Mouse (Mus musculus): Measurements from ENCODE around the gene Srbd1. TPM values are rescaled to one million over a fixed set of nuclear protein-coding genes. Genes with fewer than 3 reads are reported as not detected.

Gene Srbd1
- polyA plus RNA-seq, 1 experiment, result 42.5 TPM

DNA sequence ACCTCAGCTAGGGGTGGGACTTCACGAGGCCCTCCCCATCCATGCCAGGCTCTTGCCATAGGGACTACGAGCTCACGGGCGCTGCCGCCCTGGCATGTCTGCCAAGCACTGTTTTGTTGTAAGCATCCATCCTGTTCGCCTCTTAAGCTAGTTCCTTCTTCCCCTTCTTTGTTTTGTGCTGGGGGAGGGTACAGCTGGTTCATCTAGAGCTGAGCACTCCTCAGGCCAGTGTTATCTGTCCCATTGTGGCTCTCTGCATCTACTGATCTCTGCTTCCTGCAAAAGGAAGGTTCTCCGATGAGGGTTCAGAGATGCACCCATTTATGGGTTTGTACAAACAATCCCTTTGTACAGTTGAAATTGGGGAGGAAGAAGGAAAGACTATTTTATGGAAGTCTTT, 31.7 kb upstream of the Srbd1 start:
- Histone ChIP-seq H3K27ac (ENCODE audit: insufficient read depth, low read length) (no peak overlapping the region), H3K9me3 (replicated peaks; ENCODE audit: control insufficient read depth, insufficient read depth, low read length, poor library complexity, severe bottlenecking) (no peaks in the 10 kb centered on the region), H3K36me3 (ENCODE audit: control insufficient read depth, insufficient read depth, low read length, poor library complexity, severe bottlenecking) (no peaks in the 10 kb centered on the region), H3K4me1 (ENCODE audit: control insufficient read depth, insufficient read depth, low read length) (no peaks in the 10 kb centered on the region), H3K27me3 (ENCODE audit: control insufficient read depth, insufficient read depth, low read length, poor library complexity, severe bottlenecking) (no peaks in the 10 kb centered on the region), H3K9ac (ENCODE audit: low read depth, poor library complexity, severe bottlenecking) (no peak overlapping the region), H3K4me3 (ENCODE audit: low read depth, low read length) (no peak overlapping the region)
- TF ChIP-seq EP300 (IDR thresholded peaks at IDR 0.05; ENCODE audit: insufficient read depth, low read depth, low read length), result no peak

DNA sequence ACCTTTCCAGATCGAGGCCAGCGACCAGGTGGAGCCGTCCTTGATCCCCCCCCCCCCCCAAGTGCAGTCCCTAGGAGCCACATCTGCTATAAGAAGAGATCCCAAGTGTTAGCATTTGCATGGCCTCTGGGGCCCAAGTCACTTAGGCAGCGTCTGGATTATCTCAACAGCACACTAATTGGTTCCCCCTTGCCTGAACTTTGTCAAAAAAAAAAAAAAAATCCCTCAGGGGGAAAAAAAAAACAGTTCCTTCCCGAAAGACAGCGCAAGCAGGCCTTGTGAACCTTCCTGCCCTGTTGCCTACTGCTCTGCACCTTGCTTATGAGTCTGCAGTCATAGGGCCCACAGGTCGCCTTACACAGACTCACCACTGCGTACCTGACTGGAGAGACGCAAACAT, 30.5 kb upstream of the Srbd1 start:
- Histone ChIP-seq H3K9me3 (replicated peaks; ENCODE audit: control insufficient read depth, insufficient read depth, low read length, poor library complexity, severe bottlenecking) (no peaks in the 10 kb centered on the region), H3K27me3 (ENCODE audit: control insufficient read depth, insufficient read depth, low read length, poor library complexity, severe bottlenecking) (no peaks in the 10 kb centered on the region), H3K9ac (ENCODE audit: low read depth, poor library complexity, severe bottlenecking) (no peak overlapping the region), H3K4me1 (ENCODE audit: control insufficient read depth, insufficient read depth, low read length) (no peaks in the 10 kb centered on the region), H3K36me3 (ENCODE audit: control insufficient read depth, insufficient read depth, low read length, poor library complexity, severe bottlenecking) (no peaks in the 10 kb centered on the region), H3K27ac (ENCODE audit: insufficient read depth, low read length) (no peak overlapping the region), H3K4me3 (ENCODE audit: low read depth, low read length) (no peak overlapping the region)
- no peak for TF ChIP-seq POLR2A (IDR thresholded peaks at IDR 0.05; ENCODE audit: insufficient read depth, low read length)
- TF ChIP-seq CTCF (IDR thresholded peaks at IDR 0.05; ENCODE audit: low read depth, low read length), result no peak
- no peak for TF ChIP-seq EP300 (IDR thresholded peaks at IDR 0.05; ENCODE audit: insufficient read depth, low read depth, low read length)

DNA sequence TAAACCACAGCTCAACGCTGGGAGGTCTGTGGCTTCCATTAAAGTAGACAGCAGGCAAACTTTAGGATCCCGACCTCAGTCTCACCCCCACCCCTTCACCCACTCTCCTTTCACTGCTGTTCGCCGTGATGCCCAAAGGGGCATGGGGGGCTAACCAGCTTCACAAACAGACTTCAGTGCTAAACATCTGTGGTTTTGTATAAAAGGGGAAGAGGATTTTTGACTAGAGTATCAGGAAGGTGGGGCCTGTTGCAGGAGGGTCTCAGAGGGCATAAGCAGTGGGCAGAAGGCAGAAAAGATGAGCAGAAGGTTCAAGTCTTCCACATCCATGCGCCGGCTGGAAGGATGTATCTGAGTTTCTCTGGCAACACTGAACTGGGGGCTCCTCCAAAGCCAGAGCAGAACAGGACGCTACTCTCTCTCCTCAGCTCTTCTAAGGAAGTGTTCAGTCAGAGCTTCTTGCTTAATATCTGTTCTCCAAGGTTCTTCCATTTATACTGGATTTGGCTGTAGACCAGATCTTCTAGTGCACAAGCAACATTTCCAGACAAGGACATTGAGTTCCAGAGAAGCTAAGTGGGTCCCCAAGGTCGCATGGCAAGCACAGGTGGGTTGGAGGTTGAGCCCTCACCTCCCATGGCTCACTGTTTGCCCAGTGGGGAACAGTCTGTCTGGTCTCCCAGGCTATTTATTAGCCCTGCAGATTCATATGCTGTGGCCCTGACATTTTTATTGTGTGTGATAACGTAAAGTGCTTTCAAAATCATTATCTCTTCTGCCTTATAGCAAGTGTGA, 25.4 kb upstream of the Srbd1 start:
- Histone ChIP-seq H3K4me3 (ENCODE audit: low read depth, low read length) (no peak overlapping the region), H3K4me1 (ENCODE audit: control insufficient read depth, insufficient read depth, low read length) (no peaks in the 10 kb centered on the region), H3K9ac (ENCODE audit: low read depth, poor library complexity, severe bottlenecking) (no peak overlapping the region), H3K27ac (ENCODE audit: insufficient read depth, low read length) (no peak overlapping the region), H3K9me3 (replicated peaks; ENCODE audit: control insufficient read depth, insufficient read depth, low read length, poor library complexity, severe bottlenecking) (no peaks in the 10 kb centered on the region), H3K27me3 (ENCODE audit: control insufficient read depth, insufficient read depth, low read length, poor library complexity, severe bottlenecking) (peaks cover 3% of the 10 kb centered on the region), H3K36me3 (ENCODE audit: control insufficient read depth, insufficient read depth, low read length, poor library complexity, severe bottlenecking) (no peaks in the 10 kb centered on the region)
- TF ChIP-seq POLR2A (IDR thresholded peaks at IDR 0.05; ENCODE audit: insufficient read depth, low read length) (no peak), CTCF (IDR thresholded peaks at IDR 0.05; ENCODE audit: low read depth, low read length) (no peak), EP300 (IDR thresholded peaks at IDR 0.05; ENCODE audit: insufficient read depth, low read depth, low read length) (no peak)

DNA sequence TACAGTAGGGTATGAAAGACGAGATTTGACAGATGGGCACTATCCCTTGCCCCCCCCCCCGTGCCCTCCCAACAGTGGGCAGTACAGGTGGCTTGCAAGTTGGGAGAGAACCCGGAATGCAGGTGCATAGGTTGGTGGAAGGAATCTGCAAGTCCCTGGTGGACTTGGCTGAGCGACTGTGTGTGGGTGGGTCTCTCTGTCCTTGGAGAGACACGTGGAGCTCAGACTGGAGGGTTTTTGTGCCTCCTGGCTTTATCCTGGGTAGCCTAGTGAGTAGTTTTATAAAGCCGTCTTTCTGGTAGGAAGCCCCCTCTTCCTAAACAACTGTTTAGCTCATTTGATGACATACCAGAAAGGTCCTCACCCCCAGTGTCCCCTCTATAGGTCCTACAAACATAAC, 24.1 kb upstream of the Srbd1 start:
- Histone ChIP-seq H3K9me3 (replicated peaks; ENCODE audit: control insufficient read depth, insufficient read depth, low read length, poor library complexity, severe bottlenecking) (no peaks in the 10 kb centered on the region), H3K9ac (ENCODE audit: low read depth, poor library complexity, severe bottlenecking) (no peak overlapping the region), H3K27me3 (ENCODE audit: control insufficient read depth, insufficient read depth, low read length, poor library complexity, severe bottlenecking) (peaks cover 3% of the 10 kb centered on the region), H3K4me3 (ENCODE audit: low read depth, low read length) (peak overlapping the region; percentile 86), H3K27ac (ENCODE audit: insufficient read depth, low read length) (no peak overlapping the region), H3K4me1 (ENCODE audit: control insufficient read depth, insufficient read depth, low read length) (no peaks in the 10 kb centered on the region), H3K36me3 (ENCODE audit: control insufficient read depth, insufficient read depth, low read length, poor library complexity, severe bottlenecking) (no peaks in the 10 kb centered on the region)
- TF ChIP-seq EP300 (IDR thresholded peaks at IDR 0.05; ENCODE audit: insufficient read depth, low read depth, low read length), result no peak
- no peak for TF ChIP-seq POLR2A (IDR thresholded peaks at IDR 0.05; ENCODE audit: insufficient read depth, low read length)
- TF ChIP-seq CTCF (IDR thresholded peaks at IDR 0.05; ENCODE audit: low read depth, low read length), result no peak

DNA sequence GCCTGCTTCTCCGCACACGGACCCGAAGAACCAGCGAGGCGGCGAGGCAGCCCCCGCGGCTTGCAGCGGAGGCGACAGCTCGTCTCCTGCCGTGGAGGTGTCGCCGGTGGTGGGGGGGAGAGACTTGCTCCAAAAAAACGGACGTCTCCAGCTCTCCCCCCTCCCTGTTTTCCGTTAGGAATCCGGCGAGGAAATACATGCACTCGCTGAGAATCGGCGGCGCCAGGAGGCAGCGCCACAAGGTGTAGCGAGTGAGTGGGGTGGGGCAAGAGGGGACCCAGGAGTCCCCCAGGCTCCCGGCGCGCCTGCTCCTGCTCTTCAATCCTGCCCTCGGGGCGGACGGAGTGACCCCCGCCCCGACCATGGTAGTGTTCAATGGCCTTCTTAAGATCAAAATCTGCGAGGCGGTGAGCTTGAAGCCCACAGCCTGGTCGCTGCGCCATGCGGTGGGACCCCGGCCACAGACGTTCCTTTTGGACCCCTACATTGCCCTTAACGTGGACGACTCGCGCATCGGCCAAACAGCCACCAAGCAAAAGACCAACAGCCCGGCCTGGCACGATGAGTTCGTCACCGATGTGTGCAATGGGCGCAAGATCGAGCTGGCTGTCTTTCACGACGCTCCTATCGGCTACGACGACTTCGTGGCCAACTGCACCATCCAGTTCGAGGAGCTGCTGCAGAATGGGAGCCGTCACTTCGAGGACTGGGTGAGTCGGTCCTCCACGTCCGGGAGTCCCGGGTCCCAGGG, 23.4 kb upstream of the Srbd1 start:
- Histone ChIP-seq H3K36me3 (ENCODE audit: control insufficient read depth, insufficient read depth, low read length, poor library complexity, severe bottlenecking) (no peaks in the 10 kb centered on the region), H3K4me3 (ENCODE audit: low read depth, low read length) (peak overlapping the region; percentile 86), H3K4me1 (ENCODE audit: control insufficient read depth, insufficient read depth, low read length) (no peaks in the 10 kb centered on the region), H3K27me3 (ENCODE audit: control insufficient read depth, insufficient read depth, low read length, poor library complexity, severe bottlenecking) (peaks cover 3% of the 10 kb centered on the region), H3K9me3 (replicated peaks; ENCODE audit: control insufficient read depth, insufficient read depth, low read length, poor library complexity, severe bottlenecking) (no peaks in the 10 kb centered on the region), H3K9ac (ENCODE audit: low read depth, poor library complexity, severe bottlenecking) (peak overlapping the region; percentile 94), H3K27ac (ENCODE audit: insufficient read depth, low read length) (no peak overlapping the region)
- no peak for TF ChIP-seq CTCF (IDR thresholded peaks at IDR 0.05; ENCODE audit: low read depth, low read length)
- no peak for TF ChIP-seq EP300 (IDR thresholded peaks at IDR 0.05; ENCODE audit: insufficient read depth, low read depth, low read length)
- no peak for TF ChIP-seq POLR2A (IDR thresholded peaks at IDR 0.05; ENCODE audit: insufficient read depth, low read length)
